Mouse (Mus musculus) spleen, adult 2 months (tissue): ENCODE data around the gene Akap12.

Experiments
- CTCF ChIP-seq: fragments of 200-500 bp; IDR thresholded peaks from 2 replicates; pipeline ENCODE4 v1.5.1; 2011; ENCODE audit warnings: mild to moderate bottlenecking, inconsistent platforms; ENCODE audit not compliant: insufficient read depth, insufficient read length, insufficient replicate concordance; ENCODE audit errors: extremely low read depth
- POLR2A ChIP-seq: fragments of 200-500 bp; IDR thresholded peaks from 2 replicates; pipeline ENCODE4 v1.6.1; 2011; ENCODE audit warnings: low read depth, low read length, inconsistent platforms

- TF ChIP-seq CTCF: no peak
- TF ChIP-seq POLR2A: no peak
Measured at GRCm38 (mm10) chr10:4284781-4285180, 18.6 kb downstream of the Akap12 start.
